Mouse (Mus musculus) embryo, embryonic 11.5 days (tissue): ENCODE results near the gene Mrgpra4.

Experiments used
- DNase-seq: peaks from one replicate; pipeline ENCODE4 v3.0.0-alpha.2; 2012; ENCODE audit warnings: low read depth, low spot score

Mrgpra4 gene

DNA sequence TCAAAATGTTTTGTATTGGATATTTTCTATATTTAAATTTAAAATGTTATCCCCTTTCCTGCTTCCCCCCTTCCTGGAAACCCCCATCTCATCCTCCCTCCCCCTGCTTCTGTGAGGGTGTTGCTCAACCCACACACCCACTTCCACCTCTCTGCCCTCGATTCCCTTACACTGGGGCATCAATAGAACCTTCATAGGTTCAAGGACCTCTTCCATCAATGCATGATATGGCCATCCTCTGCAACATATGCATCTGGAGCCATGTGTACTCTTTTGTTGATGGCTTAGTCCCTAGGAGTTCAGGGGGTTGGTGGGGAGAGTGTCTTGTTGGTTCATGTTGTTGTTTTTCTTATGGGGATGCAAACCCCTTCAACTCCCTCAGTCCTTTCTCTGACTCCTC lies at the start of gene Mrgpra4:
TSS of gene Mrgpra4 (minus strand) at position 101 of the 400 bp plus-strand sequence.
- DNase-seq, result no peak

DNA sequence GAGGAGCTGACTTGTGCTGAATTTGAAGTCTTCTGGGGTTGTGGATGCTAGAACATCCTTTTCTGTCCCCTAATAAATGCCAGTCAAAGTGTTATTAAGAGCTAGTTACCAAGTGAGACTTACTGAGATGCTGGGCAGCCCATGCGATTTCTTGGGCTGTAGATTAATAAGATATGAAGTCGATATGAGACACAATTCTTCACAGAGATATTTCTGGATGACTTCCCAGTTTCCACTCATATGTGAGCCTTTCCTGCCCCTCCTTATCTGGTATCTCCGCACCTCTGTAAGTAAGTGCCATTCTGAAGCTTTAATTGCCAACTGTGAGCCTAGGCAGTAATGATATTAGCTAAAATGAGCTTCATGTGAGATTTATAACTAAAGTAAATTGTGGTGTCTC lies 45.6 kb upstream of the Mrgpra4 start, which contains the start of gene Mrgprx1:
TSS of gene Mrgprx1 (minus strand) at position 101 of the 400 bp plus-strand sequence.
- no peak for DNase-seq

DNA sequence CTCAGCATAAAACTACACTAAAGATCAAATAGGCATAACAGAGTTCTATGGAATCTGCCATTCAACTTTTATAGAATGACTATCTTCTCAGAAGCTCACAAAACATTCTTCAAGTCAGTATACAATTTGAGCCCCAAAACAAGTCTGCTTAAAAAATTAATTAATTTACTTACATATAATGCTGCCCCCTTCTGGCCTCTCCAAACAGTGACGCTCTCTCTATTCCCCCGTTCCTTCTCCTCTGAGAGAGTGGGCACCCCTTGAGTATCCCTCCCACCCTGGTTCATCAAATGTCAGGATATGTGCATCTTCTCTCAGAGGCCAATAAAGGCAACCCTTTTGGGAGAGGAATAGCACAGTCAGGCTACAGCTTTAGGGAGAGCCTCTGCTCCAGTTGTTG lies 36.0 kb upstream of the Mrgpra4 start:
- DNase-seq, result no peak

DNA sequence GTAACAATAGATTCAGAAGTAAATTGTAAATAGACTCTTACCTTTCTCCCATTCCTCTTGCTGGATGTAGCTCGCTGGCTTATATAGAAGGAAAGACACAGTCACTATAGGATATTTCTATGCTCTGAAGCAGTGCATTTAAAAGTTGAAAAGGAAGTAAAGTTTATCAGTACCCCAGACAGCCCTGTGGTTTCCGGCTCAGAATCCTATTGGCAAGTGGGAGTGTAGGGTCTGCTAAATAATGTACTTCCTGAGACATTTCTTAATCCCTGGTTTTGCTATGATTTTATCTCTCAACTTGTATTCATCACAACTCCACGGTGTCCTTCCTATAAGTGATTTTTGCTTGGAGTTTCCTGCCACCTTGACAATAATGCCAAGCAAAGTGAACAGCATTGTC lies 13.8 kb upstream of the Mrgpra4 start:
- no peak for DNase-seq

DNA sequence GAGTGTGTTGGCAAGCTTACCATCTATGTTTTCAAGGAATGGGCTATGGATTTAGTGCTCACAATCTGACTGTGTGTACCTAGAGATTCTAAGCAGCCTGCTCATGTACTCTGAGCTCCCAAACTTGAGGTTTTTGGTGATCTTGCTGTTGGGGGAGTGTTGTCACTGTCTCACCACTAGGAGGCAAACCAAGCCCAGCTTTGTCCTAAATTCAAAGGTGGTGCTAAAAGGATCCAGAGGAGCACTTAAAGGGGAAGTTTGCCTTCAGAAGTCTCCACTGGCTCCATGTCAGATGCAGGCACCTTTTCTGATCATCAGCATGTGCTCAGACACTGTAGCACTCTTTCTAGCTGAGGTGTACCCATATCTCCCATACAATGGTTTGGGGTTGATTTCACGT lies 4.9 kb upstream of the Mrgpra4 start:
- no peak for DNase-seq
